Mouse (Mus musculus): ENCODE measurements at regions not wholly inside any gene's neighbourhood (a gene's known extent, or its start where the extent isn't known, plus 50 kb on each side); places are given as distances from the start of the nearest gene placed in this dataset.

GRCm38 (mm10) chr10:111826033-111826754 is 146.3 kb upstream of the Krr1 start:
- DNase-seq (ENCODE audit: low spot score in 2 of 2): no peak

- DNase-seq (ENCODE audit: low spot score in 2 of 2): no peak
These were observed 145.2 kb upstream of the Krr1 start for GRCm38 (mm10) chr10:111827246-111827645.

- no peak for DNase-seq (ENCODE audit: low spot score in 2 of 2)
These were observed 144.5 kb upstream of the Krr1 start for GRCm38 (mm10) chr10:111827930-111828329.

GRCm38 (mm10) chr10:111828610-111829009 is 143.9 kb upstream of the Krr1 start:
- no peak for DNase-seq (ENCODE audit: low spot score in 2 of 2)

GRCm38 (mm10) chr10:111829291-111829690 is 143.2 kb upstream of the Krr1 start:
- DNase-seq (ENCODE audit: low spot score in 2 of 2): no peak

- no peak for DNase-seq (ENCODE audit: low spot score in 2 of 2)
These were observed 141.4 kb upstream of the Krr1 start for GRCm38 (mm10) chr10:111831105-111831504.

GRCm38 (mm10) chr10:111833611-111834010 is 138.9 kb upstream of the Krr1 start:
- no peak for DNase-seq (ENCODE audit: low spot score in 2 of 2)

GRCm38 (mm10) chr10:111834280-111834679 is 138.2 kb upstream of the Krr1 start:
- no peak for DNase-seq (ENCODE audit: low spot score in 2 of 2)

- no peak for DNase-seq (ENCODE audit: low spot score in 2 of 2)
These were observed 137.3 kb upstream of the Krr1 start for GRCm38 (mm10) chr10:111834925-111835823.

- DNase-seq (ENCODE audit: low spot score in 2 of 2): no peak
These were observed 136.3 kb upstream of the Krr1 start for GRCm38 (mm10) chr10:111836191-111836590.

GRCm38 (mm10) chr10:111836802-111837201 is 135.7 kb upstream of the Krr1 start:
- no peak for DNase-seq (ENCODE audit: low spot score in 2 of 2)

- DNase-seq (ENCODE audit: low spot score in 2 of 2): no peak
These were observed 130.1 kb upstream of the Krr1 start for GRCm38 (mm10) chr10:111842321-111842775.

GRCm38 (mm10) chr10:111842896-111843295 is 129.6 kb upstream of the Krr1 start:
- DNase-seq (ENCODE audit: low spot score in 2 of 2): no peak

- no peak for DNase-seq (ENCODE audit: low spot score in 2 of 2)
These were observed 129.2 kb upstream of the Krr1 start for GRCm38 (mm10) chr10:111843301-111843700.

GRCm38 (mm10) chr10:111844144-111844543 is 128.3 kb upstream of the Krr1 start:
- no peak for DNase-seq (ENCODE audit: low spot score in 2 of 2)

- DNase-seq (ENCODE audit: low spot score in 2 of 2): no peak
These were observed 126.5 kb upstream of the Krr1 start for GRCm38 (mm10) chr10:111845946-111846345.

- no peak for DNase-seq (ENCODE audit: low spot score in 2 of 2)
These were observed 118.2 kb upstream of the Krr1 start for GRCm38 (mm10) chr10:111854254-111854653.

- no peak for DNase-seq (ENCODE audit: low spot score in 2 of 2)
These were observed 117.0 kb upstream of the Krr1 start for GRCm38 (mm10) chr10:111855496-111855895.

GRCm38 (mm10) chr10:111858403-111858802 is 114.1 kb upstream of the Krr1 start:
- no peak for DNase-seq (ENCODE audit: low spot score in 2 of 2)

- DNase-seq (ENCODE audit: low spot score in 2 of 2): no peak
These were observed 107.1 kb upstream of the Krr1 start for GRCm38 (mm10) chr10:111865286-111865830.

- DNase-seq (ENCODE audit: low spot score in 2 of 2): no peak
These were observed 105.4 kb upstream of the Krr1 start for GRCm38 (mm10) chr10:111867102-111867501.

- DNase-seq (ENCODE audit: low spot score in 2 of 2): no peak
These were observed 104.9 kb upstream of the Krr1 start for GRCm38 (mm10) chr10:111867538-111867937.
